17 mouse cellular contexts compared by ENCODE assay signal in genomic region chr3:98405877-98406276, GRCm38 (mm10). TPM values are rescaled to one million over a fixed set of nuclear protein-coding genes. Genes with fewer than 3 reads are reported as not detected.
"Had no signal": no experiment of that assay in that cellular context is flagged by ENCODE, and none has a peak within 500 bp of the region (broad histone marks: within the 10 kb centered on the region; RNA-seq: fewer than 3 reads in every experiment).

No protein-coding gene starts in this region.

RNA-seq across cellular contexts. Expression of gene Zfp697, which starts 23.6 kb away (rescaled TPM):
- total RNA-seq: megakaryocyte-erythroid progenitor cell, adult 5-6 weeks had no signal

RNA-seq across cellular contexts. Expression of gene Gm4450, which starts 51.0 kb away (rescaled TPM):
- total RNA-seq: megakaryocyte, adult 5-6 weeks; megakaryocyte-erythroid progenitor cell, adult 5-6 weeks; neutrophil, adult 5-6 weeks had no signal
- polyA plus RNA-seq: liver, embryonic 16.5 days; lung, embryonic 14.5 days; lung, embryonic 16.5 days; midbrain, embryonic 10.5 days; midbrain, embryonic 12.5 days; midbrain, embryonic 14.5 days; midbrain, embryonic 16.5 days; myocyte; neural tube, embryonic 11.5 days; neural tube, embryonic 13.5 days; stomach, embryonic 15.5 days; stomach, postnatal 0 days; thymus, postnatal 0 days; urinary bladder, adult 2 months had no signal
